Mouse (Mus musculus): ENCODE measurements at regions not wholly inside any gene's neighbourhood (a gene's known extent, or its start where the extent isn't known, plus 50 kb on each side); places are given as distances from the start of the nearest gene placed in this dataset.
"Not testable (repeated sequence)": the region's sequence is repeated elsewhere in the genome, so short reads cannot be mapped to it uniquely, and the experiment has no call there.

DNA sequence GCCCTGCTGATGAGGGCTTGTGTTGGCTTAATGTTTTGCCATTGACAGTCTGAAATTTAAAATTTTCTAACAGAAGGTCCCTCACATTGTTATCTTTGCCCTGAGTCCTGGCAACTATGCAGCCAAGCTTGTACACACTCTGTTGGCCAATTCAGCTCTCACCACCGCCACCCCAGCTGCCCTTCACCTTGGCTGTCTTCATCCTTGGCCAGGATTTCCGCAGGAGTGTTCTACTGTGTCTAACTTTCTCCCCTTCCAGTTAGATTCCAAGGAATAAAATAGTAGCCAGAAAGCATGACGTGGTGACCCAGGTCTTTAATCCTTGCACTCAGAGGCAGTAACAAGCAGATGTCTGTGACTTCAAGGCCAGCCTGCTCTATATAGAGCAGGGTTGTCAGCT, 87.4 kb downstream of the 1700129C05Rik start:
- no peak for ATAC-seq
- WGBS = 76% methylated on average over 3 of the region's 3 CpGs
- H3K4me1 ChIP-seq (ENCODE audit: insufficient read depth, low read length) = no peaks in the 10 kb centered on the region
- DNase-seq (ENCODE audit: low spot score) = no peak
- no peak overlapping the region for H3K9ac ChIP-seq (replicated peaks; ENCODE audit: low read length)
- no peaks in the 10 kb centered on the region for H3K27me3 ChIP-seq (ENCODE audit: insufficient read depth, low read length)
- H3K9me3 ChIP-seq (ENCODE audit: low read length) = no peaks in the 10 kb centered on the region
- TF ChIP-seq CTCF (IDR thresholded peaks at IDR 0.05; ENCODE audit: low read depth) = no peak
- no peaks in the 10 kb centered on the region for H3K36me3 ChIP-seq (ENCODE audit: insufficient read depth, low read length)
- H3K4me2 ChIP-seq (ENCODE audit: low read depth, low read length) = no peak overlapping the region
- no peak overlapping the region for H3K27ac ChIP-seq
- no peak overlapping the region for H3K4me3 ChIP-seq (ENCODE audit: low read length)

DNA sequence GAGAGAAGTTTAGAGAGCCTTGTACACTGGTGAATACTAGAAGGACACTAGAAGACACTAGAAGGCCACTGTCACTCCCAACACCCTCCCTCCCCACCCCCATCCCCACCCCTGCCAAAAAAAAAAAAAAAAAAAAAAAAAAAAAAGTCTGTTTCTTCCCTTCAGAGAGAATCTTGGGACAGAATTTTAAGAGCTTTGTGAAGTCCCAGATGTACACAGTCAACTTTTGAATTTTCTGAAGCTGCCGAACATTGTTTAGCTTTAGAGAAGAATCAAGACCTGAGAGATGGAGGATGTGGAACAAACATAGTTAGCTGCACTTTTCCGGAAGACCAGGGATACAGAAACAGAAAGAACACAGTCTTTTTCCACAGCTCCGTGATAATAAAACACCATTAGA, 90.3 kb downstream of the 1700129C05Rik start:
- Histone ChIP-seq H3K9ac (replicated peaks; ENCODE audit: low read length) (no peak overlapping the region), H3K4me3 (ENCODE audit: low read length) (no peak overlapping the region), H3K27me3 (ENCODE audit: insufficient read depth, low read length) (no peaks in the 10 kb centered on the region), H3K9me3 (ENCODE audit: low read length) (no peaks in the 10 kb centered on the region), H3K4me1 (ENCODE audit: insufficient read depth, low read length) (no peaks in the 10 kb centered on the region), H3K36me3 (ENCODE audit: insufficient read depth, low read length) (no peaks in the 10 kb centered on the region), H3K27ac (no peak overlapping the region), H3K4me2 (ENCODE audit: low read depth, low read length) (no peak overlapping the region)
- WGBS = 84% methylated on average over 3 of the region's 3 CpGs
- no peak for ATAC-seq
- no peak for DNase-seq (ENCODE audit: low spot score)
- no peak for TF ChIP-seq CTCF (IDR thresholded peaks at IDR 0.05; ENCODE audit: low read depth)

DNA sequence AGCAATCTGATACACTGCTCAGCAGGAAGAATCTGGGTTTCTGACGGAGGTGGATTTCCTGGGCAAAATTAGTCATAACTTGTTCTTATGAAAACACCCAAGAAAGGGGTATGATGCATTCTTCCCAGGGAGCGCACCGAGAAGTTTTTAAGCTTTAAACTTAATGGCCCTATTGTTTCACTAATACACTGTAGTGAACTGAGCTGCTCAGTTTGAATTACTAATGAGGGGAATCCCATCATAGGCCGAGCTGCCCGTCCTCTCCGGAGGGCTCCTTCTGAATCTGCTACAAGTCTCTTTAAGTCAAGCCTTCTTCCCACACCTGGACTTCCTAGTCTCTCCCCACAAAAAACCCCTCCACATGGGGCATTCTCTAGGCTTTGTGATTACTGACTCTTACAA, 91.2 kb downstream of the 1700129C05Rik start:
- no peak for DNase-seq (ENCODE audit: low spot score)
- Histone ChIP-seq H3K27ac (no peak overlapping the region), H3K4me3 (ENCODE audit: low read length) (no peak overlapping the region), H3K4me2 (ENCODE audit: low read depth, low read length) (no peak overlapping the region), H3K27me3 (ENCODE audit: insufficient read depth, low read length) (no peaks in the 10 kb centered on the region), H3K4me1 (ENCODE audit: insufficient read depth, low read length) (no peaks in the 10 kb centered on the region), H3K36me3 (ENCODE audit: insufficient read depth, low read length) (no peaks in the 10 kb centered on the region), H3K9me3 (ENCODE audit: low read length) (no peaks in the 10 kb centered on the region), H3K9ac (replicated peaks; ENCODE audit: low read length) (no peak overlapping the region)
- no peak for ATAC-seq
- WGBS = 27% methylated on average over 6 of the region's 6 CpGs
- no peak for TF ChIP-seq CTCF (IDR thresholded peaks at IDR 0.05; ENCODE audit: low read depth)

DNA sequence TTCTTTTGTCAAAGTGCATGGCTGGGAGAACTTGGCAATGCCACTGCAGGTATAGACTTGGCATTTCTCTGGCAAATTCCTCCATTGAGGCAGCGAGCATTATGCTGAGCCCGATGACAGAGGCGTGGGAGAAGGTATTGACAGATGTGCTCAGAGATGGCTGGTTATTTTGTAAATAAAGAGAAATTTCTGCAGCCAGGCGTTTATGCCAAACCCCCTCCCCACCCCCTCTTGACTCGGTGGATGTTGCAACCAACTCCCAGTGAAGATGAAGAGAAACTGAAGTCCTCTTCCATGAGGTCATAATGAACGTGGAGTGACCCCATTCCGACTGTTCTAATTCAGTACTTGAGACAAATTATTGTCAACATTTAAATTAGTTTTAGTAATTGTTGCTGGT, 97.0 kb downstream of the 1700129C05Rik start:
- H3K27ac ChIP-seq = no peak overlapping the region
- H3K27me3 ChIP-seq (ENCODE audit: insufficient read depth, low read length) = no peaks in the 10 kb centered on the region
- H3K9me3 ChIP-seq (ENCODE audit: low read length) = no peaks in the 10 kb centered on the region
- TF ChIP-seq CTCF (IDR thresholded peaks at IDR 0.05; ENCODE audit: low read depth) = no peak
- H3K36me3 ChIP-seq (ENCODE audit: insufficient read depth, low read length) = no peaks in the 10 kb centered on the region
- no peaks in the 10 kb centered on the region for H3K4me1 ChIP-seq (ENCODE audit: insufficient read depth, low read length)
- no peak for ATAC-seq
- no peak overlapping the region for H3K4me3 ChIP-seq (ENCODE audit: low read length)
- no peak overlapping the region for H3K9ac ChIP-seq (replicated peaks; ENCODE audit: low read length)
- no peak overlapping the region for H3K4me2 ChIP-seq (ENCODE audit: low read depth, low read length)
- WGBS = 86% methylated on average over 7 of the region's 7 CpGs
- no peak for DNase-seq (ENCODE audit: low spot score)

DNA sequence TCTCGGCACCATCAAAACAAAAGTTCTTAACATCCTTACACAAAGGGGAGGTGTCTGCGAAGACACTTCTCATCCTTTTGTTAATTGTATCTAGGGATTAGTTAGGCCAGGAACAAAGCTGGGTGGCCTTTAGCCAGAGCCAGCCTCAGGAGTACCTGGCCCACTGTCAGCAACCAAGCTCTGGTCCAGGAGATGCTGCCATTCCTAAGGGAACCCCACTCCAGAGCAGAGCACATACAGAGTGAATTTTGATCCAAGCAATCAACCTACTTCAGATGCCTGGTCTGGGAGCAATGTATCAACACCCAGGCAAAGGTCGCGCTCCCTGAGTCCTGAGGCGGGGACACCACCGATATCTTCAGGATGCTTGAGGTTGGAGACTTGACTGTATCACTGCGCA, 97.5 kb downstream of the 1700129C05Rik start:
- Histone ChIP-seq H3K27me3 (ENCODE audit: insufficient read depth, low read length) (no peaks in the 10 kb centered on the region), H3K27ac (no peak overlapping the region), H3K9ac (replicated peaks; ENCODE audit: low read length) (no peak overlapping the region), H3K36me3 (ENCODE audit: insufficient read depth, low read length) (no peaks in the 10 kb centered on the region), H3K4me1 (ENCODE audit: insufficient read depth, low read length) (no peaks in the 10 kb centered on the region), H3K4me3 (ENCODE audit: low read length) (no peak overlapping the region), H3K4me2 (ENCODE audit: low read depth, low read length) (no peak overlapping the region), H3K9me3 (ENCODE audit: low read length) (no peaks in the 10 kb centered on the region)
- DNase-seq (ENCODE audit: low spot score) (no peak), ATAC-seq (no peak)
- WGBS = 76% methylated on average over 7 of the region's 7 CpGs
- TF ChIP-seq CTCF (IDR thresholded peaks at IDR 0.05; ENCODE audit: low read depth) = no peak

DNA sequence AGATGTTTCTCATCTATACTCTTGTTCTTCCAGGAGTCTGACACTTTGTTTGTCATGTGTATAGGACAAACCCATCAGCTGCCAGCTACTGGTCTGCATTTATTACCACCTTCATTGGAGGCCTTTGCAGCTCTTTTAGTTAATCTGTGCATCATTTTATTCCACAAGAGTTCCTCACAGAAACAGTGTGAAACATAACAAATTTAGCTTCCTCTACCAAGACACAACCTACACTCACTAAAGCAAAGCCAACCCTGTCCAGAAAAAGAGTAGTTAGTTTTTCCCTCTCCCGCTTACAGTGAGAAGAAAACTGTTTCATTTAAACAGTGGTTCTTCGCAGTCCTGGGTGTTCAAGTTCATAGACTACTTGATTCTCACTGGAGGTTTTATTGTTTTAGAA, 100.5 kb downstream of the 1700129C05Rik start:
- Histone ChIP-seq H3K4me3 (ENCODE audit: low read length) (no peak overlapping the region), H3K9ac (replicated peaks; ENCODE audit: low read length) (no peak overlapping the region), H3K27ac (no peak overlapping the region), H3K4me1 (ENCODE audit: insufficient read depth, low read length) (no peaks in the 10 kb centered on the region), H3K9me3 (ENCODE audit: low read length) (no peaks in the 10 kb centered on the region), H3K4me2 (ENCODE audit: low read depth, low read length) (no peak overlapping the region), H3K36me3 (ENCODE audit: insufficient read depth, low read length) (no peaks in the 10 kb centered on the region), H3K27me3 (ENCODE audit: insufficient read depth, low read length) (no peaks in the 10 kb centered on the region)
- DNase-seq (ENCODE audit: low spot score) = no peak
- TF ChIP-seq CTCF (IDR thresholded peaks at IDR 0.05; ENCODE audit: low read depth) = no peak
- 100% methylated on average over 2 of the region's 2 CpGs for WGBS
- no peak for ATAC-seq

DNA sequence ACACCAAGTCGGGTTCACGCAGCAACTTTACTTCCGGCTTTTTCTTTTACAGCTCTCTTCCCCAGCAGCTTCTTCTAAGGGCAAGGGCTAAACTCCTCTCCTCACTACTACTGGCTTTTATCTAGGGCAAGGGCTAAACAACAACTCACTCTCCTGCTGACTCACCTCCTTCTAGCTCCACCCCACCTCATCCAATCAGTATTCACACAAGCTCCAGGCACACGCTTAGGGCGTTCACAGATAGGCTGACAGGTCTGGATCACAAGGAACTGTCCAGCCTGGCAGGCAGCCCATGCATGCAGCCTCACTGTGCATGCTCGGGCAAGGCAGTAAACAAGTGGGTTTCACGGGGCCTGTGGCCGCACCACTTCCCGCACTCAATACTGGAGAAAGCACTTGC, 116.9 kb downstream of the 1700129C05Rik start:
- H3K4me3 ChIP-seq (ENCODE audit: low read length); DNase-seq (ENCODE audit: low spot score); H3K9me3 ChIP-seq (ENCODE audit: low read length); H3K4me1 ChIP-seq (ENCODE audit: insufficient read depth, low read length); ATAC-seq; H3K27ac ChIP-seq; H3K36me3 ChIP-seq (ENCODE audit: insufficient read depth, low read length); H3K4me2 ChIP-seq (ENCODE audit: low read depth, low read length); H3K9ac ChIP-seq (replicated peaks; ENCODE audit: low read length); H3K27me3 ChIP-seq (ENCODE audit: insufficient read depth, low read length): not testable (repeated sequence)
- 63% methylated on average over 9 of the region's 9 CpGs for WGBS

Measured in hindbrain, postnatal 0 days (tissue).